Mouse (Mus musculus) ovary, postnatal 10 days (tissue): ENCODE measurements around the gene Nedd8.

Experiments
- DNase-seq: peaks from one replicate; pipeline ENCODE4 v3.0.0; 2022; ENCODE audit warnings: low spot score

Gene Nedd8

GRCm38 (mm10) chr14:55660636-55661035 is 11.3 kb downstream of the Nedd8 start:
- no peak for DNase-seq

- DNase-seq, result peak; percentile 41
These were observed 11.9 kb downstream of the Nedd8 start, which contains the start of gene Mdp1 for GRCm38 (mm10) chr14:55659960-55660573. Gene Mdp1, minus strand, starts transcription at chr14:55660508.

DNA sequence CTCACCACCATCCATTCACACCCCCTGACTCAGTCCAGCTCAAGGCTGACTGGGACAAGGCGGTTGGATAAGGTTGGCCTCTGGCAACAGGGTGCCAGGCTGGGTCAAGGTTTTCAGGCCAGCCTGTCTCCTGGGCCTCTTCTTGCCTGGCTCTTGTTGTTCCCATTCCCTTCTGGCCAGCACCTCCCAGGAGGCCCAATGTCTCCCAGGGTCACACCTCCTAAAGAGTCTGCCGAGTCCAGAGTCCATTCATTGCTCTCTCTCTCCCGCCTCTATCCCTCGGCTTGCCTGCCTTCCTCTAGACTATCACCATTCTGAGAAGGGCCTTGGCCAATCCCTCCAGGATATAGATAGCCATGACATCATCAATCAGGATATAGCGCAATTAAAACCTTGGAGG is 13.9 kb downstream of the Nedd8 start:
- DNase-seq, result no peak

GRCm38 (mm10) chr14:55656935-55657334 is 15.0 kb downstream of the Nedd8 start:
- DNase-seq, result no peak

- no peak for DNase-seq
These were observed 20.4 kb downstream of the Nedd8 start for GRCm38 (mm10) chr14:55651528-55651927.

GRCm38 (mm10) chr14:55649884-55650283 is 22.0 kb downstream of the Nedd8 start, which contains the start of gene Tssk4:
Gene Tssk4, plus strand, starts transcription at chr14:55650184.
- DNase-seq, result no peak

GRCm38 (mm10) chr14:55644261-55644888 is 27.5 kb downstream of the Nedd8 start:
- DNase-seq, result no peak

DNA sequence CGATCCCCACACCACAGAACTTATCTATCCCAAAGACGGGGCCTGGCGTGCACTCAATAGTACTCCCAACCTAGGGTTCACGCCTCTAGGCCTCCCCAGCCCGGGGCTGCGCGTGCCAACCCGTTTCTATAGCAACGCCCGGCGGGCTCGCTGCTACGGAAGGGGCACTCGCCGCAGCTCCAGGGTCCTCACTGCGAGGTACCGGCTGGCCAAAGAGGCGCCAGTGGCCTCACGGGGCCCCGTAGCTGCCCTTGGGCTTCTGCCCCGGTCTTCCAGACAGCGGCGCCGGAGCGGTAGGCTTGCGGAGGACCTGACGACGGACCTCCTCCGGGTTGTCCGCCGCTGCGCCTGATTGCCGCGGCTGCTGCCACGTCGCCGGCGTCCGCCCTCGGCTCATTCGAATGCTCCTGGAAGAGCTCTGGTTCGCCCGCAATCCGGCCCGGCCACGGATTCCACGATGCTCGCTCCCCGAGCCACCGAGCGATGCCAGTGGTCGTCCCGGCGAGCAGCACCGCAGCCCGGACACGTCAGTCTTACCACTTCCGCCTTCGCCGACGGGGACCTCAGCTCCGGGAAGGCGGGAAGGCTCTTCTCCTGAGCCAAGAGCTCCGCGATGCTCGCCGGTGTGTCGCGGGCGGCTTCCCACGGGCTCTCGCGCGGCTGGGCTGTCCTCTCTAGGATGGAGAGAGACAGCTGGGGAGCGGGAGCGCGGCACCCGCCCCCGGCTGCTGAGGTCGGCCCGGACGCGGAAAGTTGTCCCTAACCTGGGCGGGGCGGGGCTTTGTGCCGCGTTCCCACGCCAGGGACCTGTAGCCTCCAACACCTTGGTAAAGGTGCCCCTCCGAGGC is 28.6 kb downstream of the Nedd8 start, which contains the start of gene Tm9sf1:
Gene Tm9sf1, minus strand, starts transcription at position 747 of the 848 bp plus-strand sequence.
- peak; percentile 93 for DNase-seq

GRCm38 (mm10) chr14:55642679-55643059 is 29.3 kb downstream of the Nedd8 start:
- no peak for DNase-seq

DNA sequence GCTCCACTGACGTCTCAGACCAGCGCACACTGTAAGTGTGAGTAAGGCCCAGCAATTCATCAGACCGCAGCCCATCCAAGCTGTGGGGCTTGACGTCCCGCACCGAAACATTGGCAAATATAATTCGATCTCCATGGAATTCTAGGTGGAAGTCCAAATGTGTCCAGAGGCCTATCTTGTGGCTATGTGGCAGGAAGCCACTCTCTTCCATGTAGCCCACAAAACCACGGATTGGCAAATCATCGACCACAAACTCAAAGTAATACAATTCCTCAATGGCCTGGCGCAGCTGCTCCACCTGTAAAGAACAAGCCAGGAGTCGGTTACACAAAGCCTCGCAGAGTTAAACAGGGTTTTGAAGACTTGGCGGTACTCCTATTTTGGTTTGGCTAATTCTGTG is 30.6 kb downstream of the Nedd8 start:
- no peak for DNase-seq

- DNase-seq, result no peak
These were observed 31.1 kb downstream of the Nedd8 start for GRCm38 (mm10) chr14:55640816-55641215.

DNA sequence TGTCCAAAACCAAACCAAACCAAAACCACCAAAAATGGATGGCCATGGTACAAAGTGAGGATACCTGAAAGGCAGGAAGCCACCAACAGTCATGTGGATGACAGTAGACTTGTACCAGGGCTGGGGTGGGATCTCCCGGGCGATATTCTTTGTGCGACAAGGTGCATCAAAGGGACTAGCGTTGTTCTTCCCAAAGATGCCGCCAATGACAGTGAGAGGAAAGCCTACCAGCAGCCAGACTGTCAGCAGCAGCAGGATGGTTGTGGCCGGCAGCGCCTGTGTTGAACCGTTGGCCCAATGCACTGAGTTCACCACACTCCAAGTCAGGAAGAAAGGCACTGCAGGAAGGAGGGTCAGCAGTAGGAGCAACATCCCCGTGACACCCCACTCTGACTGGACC is 34.1 kb downstream of the Nedd8 start, which contains the start of gene Gm49378:
Gene Gm49378, minus strand, starts transcription at position 101 of the 400 bp plus-strand sequence.
- DNase-seq, result no peak

GRCm38 (mm10) chr14:55635523-55636007 is 36.4 kb downstream of the Nedd8 start, which contains the start of gene Ipo4:
Gene Ipo4, minus strand, starts transcription at chr14:55635957.
- peak; percentile 33 for DNase-seq

GRCm38 (mm10) chr14:55634874-55635522 is 36.9 kb downstream of the Nedd8 start:
- no peak for DNase-seq

GRCm38 (mm10) chr14:55629312-55629711 is 42.6 kb downstream of the Nedd8 start:
- DNase-seq, result no peak

DNA sequence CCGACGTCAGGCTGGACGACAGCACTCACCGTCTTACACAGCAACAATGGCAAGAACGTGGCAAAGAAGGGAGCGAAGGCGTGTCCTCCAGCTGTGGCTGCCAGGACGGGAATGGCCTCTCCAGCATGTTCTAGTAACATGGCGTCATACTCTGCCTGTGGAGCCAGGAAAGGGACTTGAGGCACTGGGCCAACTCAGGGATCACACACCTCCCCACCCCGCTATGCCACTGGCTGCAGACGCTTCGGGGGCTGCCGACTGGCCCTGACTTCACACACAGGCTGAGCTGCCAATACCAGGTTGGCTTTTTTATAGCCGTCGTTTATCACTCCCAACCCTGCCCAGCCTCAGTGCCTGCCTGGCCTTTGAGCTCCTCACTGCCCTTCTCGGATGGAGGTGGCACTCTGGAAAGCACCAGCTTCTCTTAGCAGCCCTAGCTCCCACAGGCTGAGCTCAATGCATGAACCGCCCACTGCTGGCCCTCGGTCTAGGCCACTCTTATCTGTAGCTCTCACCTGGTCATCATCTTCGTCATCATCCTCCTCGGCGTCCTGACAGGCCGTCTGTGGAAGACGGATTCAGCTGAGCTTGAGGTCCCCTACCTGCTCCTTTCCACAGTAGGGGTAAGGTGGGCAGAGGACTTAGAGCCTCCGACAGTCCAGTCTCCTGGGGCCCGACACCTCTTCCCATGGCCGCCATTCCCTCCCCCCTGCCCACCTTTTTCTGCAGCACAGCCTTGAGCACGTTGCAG is 43.7 kb downstream of the Nedd8 start:
- no peak for DNase-seq

DNA sequence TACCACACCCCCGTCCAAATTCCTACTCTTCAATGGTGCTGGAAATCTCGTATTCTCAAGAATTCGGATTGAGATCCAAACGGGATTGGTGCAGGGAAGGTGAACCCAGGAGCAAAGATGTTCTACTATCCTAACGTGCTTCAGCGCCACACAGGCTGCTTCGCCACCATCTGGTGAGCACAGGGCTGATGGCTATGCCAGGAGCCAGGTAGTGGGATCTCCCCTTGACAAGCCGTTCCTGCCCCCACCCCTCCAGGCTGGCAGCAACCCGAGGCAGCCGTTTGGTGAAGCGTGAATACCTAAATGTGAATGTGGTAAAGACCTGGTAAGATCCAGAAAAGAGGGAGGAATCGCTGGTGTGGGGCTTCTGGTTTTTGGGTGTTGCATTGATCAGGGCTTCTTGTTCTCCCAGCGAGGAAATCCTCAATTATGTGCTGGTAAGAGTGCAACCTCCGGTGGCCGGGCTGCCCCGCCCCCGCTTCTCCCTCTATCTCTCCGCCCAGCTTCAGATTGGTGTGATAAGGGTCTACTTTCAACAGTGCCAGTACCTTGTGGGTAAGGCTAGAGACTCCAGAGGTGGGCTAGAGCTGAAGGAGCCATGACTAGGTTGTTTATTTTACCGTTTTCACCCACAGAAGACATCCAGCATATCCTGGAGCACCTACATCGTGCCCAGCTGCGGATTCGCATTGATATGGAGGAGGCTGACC is 53.3 kb downstream of the Nedd8 start:
- no peak for DNase-seq

GRCm38 (mm10) chr14:55617822-55618221 is 54.1 kb downstream of the Nedd8 start, which contains the start of gene Rec8:
Gene Rec8, plus strand, starts transcription at chr14:55618037.
- no peak for DNase-seq

DNA sequence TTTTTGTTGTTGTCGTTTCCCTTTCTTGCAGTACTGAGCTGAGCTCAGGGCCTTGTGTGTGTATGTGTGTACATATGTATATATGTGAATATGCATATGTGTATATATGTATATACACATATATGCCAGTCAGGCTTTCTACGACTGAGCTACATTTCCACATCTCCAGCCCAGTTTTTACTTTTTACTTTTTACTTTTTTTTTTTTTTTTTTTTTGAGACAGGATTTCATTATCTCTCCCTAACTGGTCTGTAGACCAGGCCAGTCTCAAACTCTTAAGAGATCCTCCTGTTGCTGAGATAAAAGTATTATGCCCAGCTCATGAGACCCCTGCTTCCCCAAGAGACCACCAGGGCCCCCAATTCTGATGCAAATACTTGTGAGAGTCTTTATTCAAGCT is 55.1 kb downstream of the Nedd8 start:
- no peak for DNase-seq

GRCm38 (mm10) chr14:55615876-55616275 is 56.0 kb downstream of the Nedd8 start:
- DNase-seq, result no peak
